Comparison of ENCODE assay signal across 15 mouse cellular contexts in the genomic region with DNA sequence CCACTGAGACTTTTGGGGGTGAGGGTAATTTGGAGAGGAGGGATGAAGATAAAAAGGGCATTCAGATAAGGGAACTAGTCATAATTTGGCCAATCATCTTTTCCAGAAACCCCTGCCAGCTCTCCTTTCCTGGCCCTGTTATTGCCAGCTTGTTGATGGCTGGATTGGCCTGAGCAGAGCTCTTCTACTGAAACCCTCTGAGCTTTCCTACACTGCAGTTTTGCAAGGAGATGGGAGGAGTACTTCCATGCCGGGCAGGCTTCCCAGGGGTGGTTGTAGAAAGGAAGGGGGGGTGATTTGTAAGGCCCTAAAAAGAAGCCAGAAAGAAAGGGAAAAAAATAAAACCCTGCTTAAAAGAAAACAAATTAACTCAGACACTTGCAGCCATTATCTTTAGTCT.
A peak's percentile ranks its signal among the peaks of the same experiment; 100 is the strongest.
DNase-seq lines count a peak whose midpoint lies in the region; ATAC-seq lines count a peak whose summit lies in the region.
"Had no signal": no experiment of that assay in that cellular context is flagged by ENCODE, and none has a peak within 500 bp of the region (broad histone marks: within the 10 kb centered on the region; RNA-seq: fewer than 3 reads in every experiment).

No protein-coding gene starts in this region.

- peak; percentile 85 for ATAC-seq in heart, embryonic 14.5 days (ENCODE audit: insufficient number of reproducible peaks, insufficient read depth, low FRiP score, low read depth)
- ATAC-seq in monocyte, adult 5-6 weeks (replicated peaks; ENCODE audit: insufficient number of reproducible peaks, low FRiP score, low TSS enrichment, poor library complexity, severe bottlenecking) = no peak
- ATAC-seq: forebrain, embryonic 16.5 days; liver, embryonic 12.5 days had no signal

- intact Hi-C loops in left cerebral cortex, postnatal 36 days (cut with DNase I) = no loop called here

- H3K36me3 ChIP-seq in heart, embryonic 10.5 days = no peaks in the 10 kb centered on the region
- H3K36me3 ChIP-seq in heart, embryonic 14.5 days (ENCODE audit: control insufficient read depth, insufficient read depth, low read length) = no peaks in the 10 kb centered on the region
- H3K36me3 ChIP-seq: embryonic facial prominence, embryonic 13.5 days; liver, embryonic 12.5 days; stomach, embryonic 15.5 days had no signal

- H3K9me3 ChIP-seq in heart, embryonic 10.5 days = no peaks in the 10 kb centered on the region
- H3K9me3 ChIP-seq in heart, embryonic 14.5 days (ENCODE audit: control insufficient read depth, low read length) = no peaks in the 10 kb centered on the region
- H3K9me3 ChIP-seq: embryonic facial prominence, embryonic 13.5 days; liver, embryonic 12.5 days; stomach, embryonic 15.5 days had no signal

- H3K4me1 ChIP-seq in heart, embryonic 10.5 days = 0 out of 2 replicates have a peak, but pooled peaks cover 4% of the 10 kb centered on the region
- no peaks in the 10 kb centered on the region; a peak in 1 of 4 replicates for H3K4me1 ChIP-seq in heart, embryonic 14.5 days (ENCODE audit: control insufficient read depth in 2 of 2, insufficient read depth in 2 of 2, low read length in 2 of 2)
- H3K4me1 ChIP-seq: liver, embryonic 12.5 days; stomach, embryonic 15.5 days had no signal

- DNase-seq in heart, adult 11 months = peak; percentile 98
- no peak for DNase-seq in heart, embryonic 10.5 days (ENCODE audit: low spot score)
- peak; percentile 77 for DNase-seq in fibroblast of lung, adult 2 months (ENCODE audit: low read depth)
- DNase-seq in lung, postnatal 36 days = peak; percentile 57
- DNase-seq in left cerebral cortex, postnatal 36 days (ENCODE audit: low spot score in 2 of 2) = no peak
- DNase-seq in thymus, postnatal 0 days (ENCODE audit: low spot score) = no peak
- DNase-seq: cerebellum, adult 8-10 months had no signal

- no peak overlapping the region for H3K4me2 ChIP-seq in heart, embryonic 14.5 days (ENCODE audit: low read length)
- H3K4me2 ChIP-seq: embryonic facial prominence, embryonic 13.5 days; hindbrain, embryonic 14.5 days; liver, embryonic 12.5 days; stomach, embryonic 15.5 days had no signal

- no peak overlapping the region for H3K27ac ChIP-seq in heart, embryonic 10.5 days
- H3K27ac ChIP-seq in heart, embryonic 14.5 days (replicated peaks in 1 of 2; ENCODE audit: control insufficient read depth in 1 of 2, insufficient read depth in 1 of 2, low read depth in 2 of 2, low read length in 2 of 2) = peak overlapping the region; percentile 35 to 61; a peak in 2 of 4 replicates
- H3K27ac ChIP-seq: embryonic facial prominence, embryonic 13.5 days; hindbrain, embryonic 14.5 days; kidney, postnatal 0 days; liver, embryonic 12.5 days; stomach, embryonic 15.5 days had no signal

- no peak overlapping the region for H3K4me3 ChIP-seq in heart, embryonic 10.5 days
- H3K4me3 ChIP-seq in heart, embryonic 14.5 days (ENCODE audit: control insufficient read depth in 1 of 2, insufficient read depth in 1 of 2, low read depth in 1 of 2, low read length in 2 of 2) = no peak overlapping the region
- H3K4me3 ChIP-seq: embryonic facial prominence, embryonic 13.5 days; liver, embryonic 12.5 days; stomach, embryonic 15.5 days had no signal

- H3K9ac ChIP-seq in heart, embryonic 14.5 days (ENCODE audit: low read length) = no peak overlapping the region
- H3K9ac ChIP-seq: embryonic facial prominence, embryonic 13.5 days; hindbrain, embryonic 14.5 days; liver, embryonic 12.5 days; stomach, embryonic 15.5 days had no signal

- WGBS in heart, embryonic 10.5 days = 37% methylated on average over 1 of the region's 1 CpGs
- 27% methylated on average over 1 of the region's 1 CpGs for WGBS in heart, embryonic 14.5 days

- no peaks in the 10 kb centered on the region for H3K27me3 ChIP-seq in heart, embryonic 10.5 days (ENCODE audit: insufficient read depth, poor library complexity, severe bottlenecking)
- no peaks in the 10 kb centered on the region for H3K27me3 ChIP-seq in heart, embryonic 14.5 days (ENCODE audit: control insufficient read depth, insufficient read depth, low read length)
- H3K27me3 ChIP-seq: embryonic facial prominence, embryonic 13.5 days; liver, embryonic 12.5 days; stomach, embryonic 15.5 days had no signal

Comparison
In these comparisons a context has a peak if more than half of its experiments do, and no peak if none do; other contexts are left out.
1. DNase-seq: peak in heart, adult 11 months (single experiment), fibroblast of lung, adult 2 months (single experiment) and lung, postnatal 36 days (single experiment); none in heart, embryonic 10.5 days (single experiment), left cerebral cortex, postnatal 36 days (0 of 2) and thymus, postnatal 0 days (single experiment).